Mouse (Mus musculus) kidney, postnatal 0 days (tissue): Measurements from ENCODE around the gene Otos. TPM values are rescaled to one million over a fixed set of nuclear protein-coding genes. Genes with fewer than 3 reads are reported as not detected.

Experiments used
- ATAC-seq: fragments of 200-750 bp; cut with Nextera tagmentation; replicated peaks from 2 replicates; pipeline ENCODE4 v1.8.0; 2017; ENCODE audit warnings: low read depth, moderate number of reproducible peaks, moderate TSS enrichment, moderate library complexity; ENCODE audit not compliant: low FRiP score
- DNase-seq: peaks from one replicate; pipeline ENCODE4 v3.0.0-alpha.2; 2016; ENCODE audit warnings: low spot score
- H3K27ac ChIP-seq: fragments of 300-500 bp; sonication (generic); 2 replicates; pipeline ENCODE4 v1.5.1; 2014; ENCODE audit warnings: mild to moderate bottlenecking
- H3K27me3 ChIP-seq: fragments of 300-500 bp; sonication (generic); 2 replicates; pipeline ENCODE4 v1.6.1; 2014; ENCODE audit warnings: low read length, mixed read lengths; ENCODE audit not compliant: insufficient read depth
- H3K36me3 ChIP-seq: fragments of 300-500 bp; sonication (generic); 2 replicates; pipeline ENCODE4 v1.6.1; 2014; ENCODE audit warnings: low read length, mixed read lengths; ENCODE audit not compliant: insufficient read depth
- H3K4me1 ChIP-seq: fragments of 300-500 bp; sonication (generic); replicated peaks from 2 replicates; pipeline ENCODE4 v1.6.1; 2014; ENCODE audit warnings: antibody characterized with exemption, low read length, mixed read lengths; ENCODE audit not compliant: insufficient read depth
- H3K4me2 ChIP-seq: fragments of 300-500 bp; sonication (generic); 2 replicates; pipeline ENCODE4 v1.6.1; 2014; ENCODE audit warnings: mild to moderate bottlenecking, low read length, moderate library complexity, mixed read lengths
- H3K4me3 ChIP-seq: fragments of 300-500 bp; sonication (generic); replicated peaks from 2 replicates; pipeline ENCODE4 v1.5.1; 2014; ENCODE audit warnings: low read depth, low read length
- H3K9ac ChIP-seq: fragments of 300-500 bp; sonication (generic); 2 replicates; pipeline ENCODE4 v1.6.1; 2014; ENCODE audit warnings: low read depth, low read length
- H3K9me3 ChIP-seq: fragments of 300-500 bp; sonication (generic); replicated peaks from 2 replicates; pipeline ENCODE4 v1.6.1; 2016; ENCODE audit warnings: low read length, inconsistent platforms, mixed read lengths
- CTCF ChIP-seq: IDR thresholded peaks from 2 replicates; pipeline ENCODE4 v1.5.1; 2016; ENCODE audit warnings: antibody characterized with exemption, low read depth, mild to moderate bottlenecking, moderate library complexity
- WGBS: fragments of 180-500 bp; shearing (Covaris S2); extraction: QIAGEN DNeasy Blood & Tissue Kit; methylation state at CpG from one replicate; pipeline ENCODE4 v1.1.7; 2014; 5-methylcytosine and 5-hydroxymethylcytosine counted together
- polyA plus RNA-seq: library from polyadenylated mRNA; unstranded; fragments of >200 nt; fragmentation: Nextera tagmentation; extraction: Ambion mirVana; gene quantifications from 2 replicates; pipeline ENCODE4 v1.2.1, GENCODE M21; 2015

Otos gene
- polyA plus RNA-seq, 1 experiment from 2014 or later: 1.3 TPM

DNA sequence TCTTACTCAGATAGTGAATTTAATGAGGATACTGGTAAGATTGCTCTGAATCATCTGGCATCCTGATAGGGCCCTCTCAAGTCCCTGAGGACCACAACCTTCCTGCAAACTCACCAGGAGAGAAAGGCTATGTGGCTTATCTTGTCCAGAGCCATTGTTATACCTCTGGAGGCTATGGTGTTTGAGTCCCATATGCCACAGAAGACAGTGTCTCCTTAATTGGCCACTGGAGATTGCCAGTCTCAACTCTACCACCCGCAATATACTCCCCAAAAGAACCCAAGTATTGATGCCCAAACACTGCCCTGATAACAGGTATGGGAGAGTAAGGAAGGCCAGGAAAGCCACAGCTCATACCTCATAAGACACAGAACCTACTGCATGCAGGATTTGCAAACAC lies 43.2 kb downstream of the Otos start, which contains the start of gene Olfr1410:
Olfr1410 (plus strand) TSS at position 301 of the 400 bp plus-strand sequence.
- Histone ChIP-seq H3K4me1 (no peaks in the 10 kb centered on the region), H3K27ac (no peak within 1 kb of the TSS), H3K4me3 (no peak within 1 kb of the TSS), H3K4me2 (no peak within 1 kb of the TSS), H3K27me3 (no peaks in the 10 kb centered on the region), H3K36me3 (no peaks in the 10 kb centered on the region), H3K9me3 (no peaks in the 10 kb centered on the region), H3K9ac (no peak within 1 kb of the TSS)
- no peak for TF ChIP-seq CTCF
- ATAC-seq (no peak), DNase-seq (no peak)
- 83% methylated on average over 1 of the region's 1 CpGs for WGBS

DNA sequence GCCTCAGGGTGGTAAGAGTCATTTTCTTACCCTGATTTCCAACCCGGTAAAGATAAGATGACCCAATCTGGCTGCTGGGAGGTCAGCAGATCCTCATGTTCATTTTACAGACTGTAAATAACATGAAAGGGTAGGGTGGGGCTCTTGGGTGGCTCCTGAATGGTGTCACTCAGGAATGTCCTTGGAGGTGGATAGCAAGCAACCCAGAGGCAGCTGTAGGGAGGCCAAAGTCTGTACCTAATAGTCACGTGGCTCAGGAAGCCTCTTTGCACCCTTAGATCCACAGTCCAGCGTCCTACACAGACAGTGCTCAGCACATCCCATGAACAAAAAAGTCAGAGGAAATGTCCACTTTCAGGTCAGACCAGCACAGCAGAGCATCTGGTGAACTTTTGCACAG lies 52.6 kb downstream of the Otos start:
- 80% methylated on average over 3 of the region's 3 CpGs for WGBS
- H3K4me1 ChIP-seq: no peaks in the 10 kb centered on the region
- H3K36me3 ChIP-seq: no peaks in the 10 kb centered on the region
- no peak for TF ChIP-seq CTCF
- H3K27me3 ChIP-seq: no peaks in the 10 kb centered on the region
- H3K9ac ChIP-seq: no peak overlapping the region
- no peak overlapping the region for H3K4me2 ChIP-seq
- H3K4me3 ChIP-seq: no peak overlapping the region
- no peaks in the 10 kb centered on the region for H3K9me3 ChIP-seq
- DNase-seq: no peak
- no peak for ATAC-seq
- H3K27ac ChIP-seq: no peak overlapping the region

Other genes with a start within 250 kb of the Otos start
- gene Ndufa10, start 175.0 kb downstream of the Otos start, polyA plus RNA-seq: 385 and 415 TPM in 2 replicates
- not detected in 2 replicates for gene Olfr1416, start 163.7 kb downstream of the Otos start, polyA plus RNA-seq
- gene Olfr1415, start 152.7 kb downstream of the Otos start, polyA plus RNA-seq: not detected in 2 replicates
- gene Olfr1414, start 130.2 kb downstream of the Otos start, polyA plus RNA-seq: not detected in 2 replicates
- gene Olfr1413, start 77.5 kb downstream of the Otos start, polyA plus RNA-seq: not detected in 2 replicates
- not detected in 2 replicates for gene Olfr1412, start 63.1 kb downstream of the Otos start, polyA plus RNA-seq
- gene Olfr1411, start 54.4 kb downstream of the Otos start, polyA plus RNA-seq: not detected in 2 replicates
- gene Olfr1410, start 43.1 kb downstream of the Otos start, polyA plus RNA-seq: not detected in 2 replicates
- gene Olfr12, start 31.1 kb downstream of the Otos start, polyA plus RNA-seq: not detected in 2 replicates
- 467 and 534 TPM in 2 replicates for gene Cops9, start 6.9 kb downstream of the Otos start, polyA plus RNA-seq
- gene Gpc1, start 182.8 kb upstream of the Otos start, polyA plus RNA-seq: 38.7 and 39.8 TPM in 2 replicates